Mouse (Mus musculus): ENCODE results near the gene Oasl2.
A peak's percentile ranks its signal among the peaks of the same experiment; 100 is the strongest.
"Not testable (repeated sequence)": the region's sequence is repeated elsewhere in the genome, so short reads cannot be mapped to it uniquely, and the experiment has no call there.

Gene Oasl2

GRCm38 (mm10) chr5:114915854-114916253 is 19.1 kb downstream of the Oasl2 start:
- DNase-seq (ENCODE audit: low spot score in 2 of 2) = no peak

GRCm38 (mm10) chr5:114916777-114917176 is 20.0 kb downstream of the Oasl2 start:
- DNase-seq (ENCODE audit: low spot score in 2 of 2) = peak in 1 of 2 experiments; percentile 53

DNA sequence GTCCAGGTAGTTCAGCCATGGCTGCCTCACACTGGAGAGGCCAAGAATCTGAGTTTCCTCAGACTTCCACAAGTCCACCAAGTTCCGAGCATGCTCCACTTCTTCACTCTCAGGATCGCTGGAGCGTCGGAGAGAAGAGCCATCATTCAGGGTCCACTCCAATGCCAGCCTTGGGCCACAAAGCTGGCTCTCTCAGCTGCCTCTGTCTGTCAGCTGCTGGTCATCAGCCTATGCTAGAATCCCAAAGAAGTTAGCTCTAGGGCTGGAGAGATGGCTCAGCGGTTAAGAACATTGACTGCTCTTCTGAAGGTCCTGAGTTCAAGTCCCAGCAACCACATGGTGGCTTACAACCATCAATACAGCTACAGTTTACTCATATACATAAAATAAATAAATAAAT is 20.6 kb downstream of the Oasl2 start:
- DNase-seq (ENCODE audit: low spot score in 2 of 2) = not testable (repeated sequence)

DNA sequence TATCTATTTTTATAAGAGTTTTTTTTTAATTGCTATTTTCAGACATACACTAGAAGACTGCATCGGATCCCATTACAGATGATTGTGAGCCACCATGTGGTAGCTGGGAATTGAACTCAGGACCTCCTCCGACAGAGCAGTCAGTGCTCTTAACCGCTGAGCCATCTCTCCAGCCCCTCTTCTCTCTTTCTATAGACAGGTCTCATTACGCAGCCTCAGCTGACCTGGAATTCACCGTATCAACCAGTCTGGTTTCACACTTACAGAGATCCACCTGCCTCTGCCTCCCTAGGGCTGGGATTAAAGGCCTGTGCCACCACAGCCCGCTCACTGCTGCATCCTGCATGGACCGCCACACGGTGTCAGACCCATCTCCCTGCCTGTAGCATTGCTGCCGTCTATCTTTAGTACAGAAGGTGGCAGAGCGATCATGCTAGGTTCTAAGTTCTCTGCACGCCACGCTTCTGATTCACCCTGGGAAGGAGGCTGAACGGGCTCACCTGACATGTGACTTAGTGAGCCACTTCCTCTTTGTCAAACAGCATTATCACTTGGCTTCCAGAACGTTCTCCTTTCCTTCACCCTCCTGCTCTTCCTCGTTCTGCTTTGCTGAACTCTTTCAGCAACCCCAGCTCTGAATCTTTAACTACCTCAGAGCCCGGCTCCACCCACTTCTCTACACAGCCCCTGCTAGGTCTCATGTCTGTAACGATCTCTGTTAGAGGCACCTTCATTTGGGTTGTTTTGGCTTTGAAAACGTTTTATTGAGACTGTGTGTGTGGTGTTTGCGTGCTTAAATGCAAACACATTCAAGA is 25.0 kb downstream of the Oasl2 start:
- DNase-seq (ENCODE audit: low spot score in 2 of 2) = peak; percentile 71 to 88

GRCm38 (mm10) chr5:114922366-114922731 is 25.6 kb downstream of the Oasl2 start:
- DNase-seq (ENCODE audit: low spot score in 2 of 2) = no peak

DNA sequence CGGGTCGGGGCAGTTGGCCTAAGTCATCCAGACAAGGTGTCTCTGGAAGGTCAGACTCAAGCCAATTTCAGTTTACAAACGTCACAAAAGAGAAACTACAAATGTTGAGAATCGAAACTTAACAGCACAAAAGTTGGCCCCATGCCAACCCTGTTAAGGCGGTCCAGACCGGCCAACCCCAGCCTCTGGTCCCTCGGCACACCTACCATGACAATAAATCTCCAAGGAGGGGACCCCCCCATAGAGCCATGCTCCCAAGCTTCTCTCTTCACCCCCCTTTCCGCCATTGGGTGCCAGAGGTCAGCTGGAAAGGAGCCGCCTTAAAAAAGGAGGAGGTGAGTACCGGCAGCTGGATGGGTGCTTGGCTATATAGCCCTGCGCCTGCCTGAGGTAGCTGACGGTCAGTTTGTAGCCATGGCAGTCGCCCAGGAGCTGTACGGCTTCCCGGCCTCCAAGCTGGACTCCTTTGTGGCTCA is 26.3 kb downstream of the Oasl2 start, which contains the start of gene Oasl1:
Gene Oasl1, plus strand, starts transcription at position 243 of the 476 bp plus-strand sequence.
- DNase-seq (ENCODE audit: low spot score in 2 of 2) = peak; percentile 75 to 77

DNA sequence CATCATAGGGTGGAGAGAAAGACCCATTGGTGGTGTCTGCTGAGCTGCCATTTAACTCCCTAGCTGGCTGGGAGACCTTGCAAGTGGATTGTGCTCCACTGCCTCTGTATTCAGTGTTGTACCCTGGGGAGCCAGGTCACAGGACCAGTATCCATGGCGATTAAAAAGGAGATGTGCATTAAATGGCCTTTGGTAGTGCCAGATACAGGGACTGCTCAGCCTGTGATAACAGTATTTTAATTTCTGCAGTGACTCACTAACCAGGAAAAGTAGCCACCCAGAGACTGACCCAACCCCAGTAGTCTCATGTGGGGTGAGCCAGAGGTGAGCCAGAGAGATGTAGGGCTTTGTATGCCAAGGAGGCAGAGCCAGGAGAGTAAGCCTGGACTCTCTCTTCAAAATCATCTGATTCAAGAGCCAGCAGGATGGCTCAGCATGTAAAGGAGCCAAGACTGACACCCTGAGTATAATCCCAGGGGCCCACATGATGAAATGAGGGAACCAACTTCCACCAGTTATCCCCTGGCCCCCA is 29.5 kb downstream of the Oasl2 start:
- DNase-seq (ENCODE audit: low spot score in 2 of 2) = no peak

DNA sequence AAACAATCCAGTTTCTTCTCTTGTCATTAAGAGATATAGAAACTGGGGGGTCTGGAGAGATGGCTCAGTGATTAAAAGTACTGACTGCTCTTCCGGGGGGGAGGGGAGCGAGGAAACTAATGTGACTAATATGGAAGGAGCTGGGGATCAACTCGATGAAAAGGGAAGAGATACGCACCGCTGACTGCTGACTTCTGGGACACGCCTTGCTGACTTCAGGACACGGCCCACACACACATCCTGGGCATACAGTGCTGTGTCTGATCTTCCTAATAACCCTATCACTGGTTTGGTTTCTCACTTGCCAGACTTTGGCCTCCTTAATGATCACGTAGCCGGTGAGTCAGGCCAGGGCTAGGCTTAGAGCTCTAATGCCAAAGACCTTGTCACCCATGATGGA is 30.0 kb downstream of the Oasl2 start:
- DNase-seq (ENCODE audit: low spot score in 2 of 2) = no peak

DNA sequence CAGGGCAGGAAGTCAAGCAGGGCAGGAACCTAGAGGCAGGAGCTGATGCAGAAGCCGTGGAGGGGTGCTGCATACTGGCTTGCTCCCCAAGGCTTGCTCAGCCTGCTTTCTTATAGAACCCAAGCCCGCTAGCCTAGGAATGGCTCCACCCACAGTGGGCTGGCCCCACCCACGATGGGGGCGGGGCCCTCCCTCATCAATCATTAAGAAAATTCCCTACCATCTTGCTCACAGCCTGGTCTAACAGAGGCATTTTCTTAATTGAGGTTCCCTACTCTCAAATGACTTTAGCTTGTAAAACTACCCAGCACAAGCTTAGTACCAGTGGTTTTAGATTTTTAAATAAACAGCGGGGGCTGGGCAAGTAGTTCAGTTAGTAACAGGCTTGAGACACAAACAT is 34.9 kb downstream of the Oasl2 start:
- no peak for DNase-seq (ENCODE audit: low spot score in 2 of 2)

DNA sequence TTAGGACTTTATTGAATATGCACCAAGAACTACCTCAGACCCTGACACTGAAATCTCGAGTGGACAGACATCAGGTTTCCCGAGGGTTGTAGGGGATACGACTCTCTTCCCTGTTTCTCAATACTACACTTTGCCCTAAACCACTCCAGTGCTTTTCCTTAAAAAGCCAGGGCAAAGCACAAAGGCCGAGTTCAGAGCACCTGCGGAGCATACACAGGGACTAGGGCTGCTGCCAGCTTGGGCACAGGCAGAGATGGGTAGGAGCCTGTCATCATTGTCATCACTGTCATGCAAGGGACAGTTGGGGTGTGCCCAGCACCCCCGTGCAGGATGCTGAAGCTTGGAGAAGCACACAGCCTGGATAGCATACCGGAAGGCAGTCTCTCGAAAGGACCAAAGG is 36.5 kb downstream of the Oasl2 start:
- no peak for DNase-seq (ENCODE audit: low spot score in 2 of 2)

- no peak for DNase-seq (ENCODE audit: low spot score in 2 of 2)
Observed at GRCm38 (mm10) chr5:114935838-114936237, 39.1 kb downstream of the Oasl2 start.

DNA sequence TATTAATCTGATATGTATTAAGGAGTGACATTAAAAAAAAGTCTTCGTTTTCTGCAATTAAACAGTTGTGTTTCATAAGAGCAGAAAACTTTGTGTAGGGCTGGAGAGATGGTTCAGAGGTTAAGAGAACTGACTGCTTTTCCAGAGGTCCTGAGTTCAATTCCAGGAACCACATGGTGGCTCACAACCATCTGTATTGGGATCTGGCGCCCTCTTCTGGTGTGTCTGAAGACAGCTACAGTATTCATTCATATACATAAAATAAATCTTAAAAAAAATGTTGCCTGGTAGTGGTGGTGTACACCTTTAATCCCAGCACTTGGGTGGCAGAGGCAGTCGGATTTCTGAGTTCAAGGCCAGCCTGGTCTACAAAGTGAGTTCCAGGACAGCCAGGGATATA is 44.4 kb downstream of the Oasl2 start:
- DNase-seq (ENCODE audit: low spot score in 2 of 2) = not testable (repeated sequence)

GRCm38 (mm10) chr5:114942074-114942765 is 45.5 kb downstream of the Oasl2 start, which contains the start of gene 2210016L21Rik:
TSS of gene 2210016L21Rik (plus strand) at chr5:114942158.
- peak; percentile 70 to 75 for DNase-seq (ENCODE audit: low spot score in 2 of 2)

DNA sequence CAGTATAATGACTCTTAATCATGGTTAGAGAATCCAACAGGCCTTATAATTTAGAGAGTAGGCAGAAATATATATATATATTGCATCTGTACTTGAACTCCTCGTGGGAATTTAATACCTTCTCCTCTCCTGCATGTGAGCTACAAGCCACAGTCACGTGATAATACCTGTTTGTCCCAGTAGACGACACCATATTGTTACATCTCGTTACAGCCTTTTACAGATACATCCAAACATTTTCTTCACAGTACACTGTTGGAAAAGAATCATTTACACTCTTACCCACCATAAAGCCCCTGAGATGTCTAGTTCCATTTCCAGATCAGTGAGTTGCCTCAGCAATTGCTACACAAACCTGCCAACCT is 46.0 kb downstream of the Oasl2 start:
- DNase-seq (ENCODE audit: low spot score in 2 of 2) = no peak

DNA sequence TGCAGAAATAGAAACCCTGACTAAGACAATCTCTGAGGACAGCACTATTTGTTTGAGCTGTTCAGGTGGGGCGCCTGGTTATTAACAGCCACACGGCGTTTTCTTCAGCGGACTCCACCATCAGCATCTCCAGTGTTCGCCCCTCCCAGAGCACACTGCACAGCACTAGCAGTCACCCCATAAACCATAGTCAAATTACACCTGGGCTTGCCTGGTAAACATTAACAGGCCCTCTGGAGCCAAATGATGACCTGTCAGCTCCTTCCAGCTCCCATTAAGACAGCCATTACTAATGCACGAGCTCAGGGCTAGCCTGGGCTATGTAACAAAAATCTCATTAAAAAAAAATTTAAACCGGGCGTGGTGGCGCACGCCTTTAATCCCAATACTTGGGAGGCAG is 48.3 kb downstream of the Oasl2 start:
- no peak for DNase-seq (ENCODE audit: low spot score in 2 of 2)

DNA sequence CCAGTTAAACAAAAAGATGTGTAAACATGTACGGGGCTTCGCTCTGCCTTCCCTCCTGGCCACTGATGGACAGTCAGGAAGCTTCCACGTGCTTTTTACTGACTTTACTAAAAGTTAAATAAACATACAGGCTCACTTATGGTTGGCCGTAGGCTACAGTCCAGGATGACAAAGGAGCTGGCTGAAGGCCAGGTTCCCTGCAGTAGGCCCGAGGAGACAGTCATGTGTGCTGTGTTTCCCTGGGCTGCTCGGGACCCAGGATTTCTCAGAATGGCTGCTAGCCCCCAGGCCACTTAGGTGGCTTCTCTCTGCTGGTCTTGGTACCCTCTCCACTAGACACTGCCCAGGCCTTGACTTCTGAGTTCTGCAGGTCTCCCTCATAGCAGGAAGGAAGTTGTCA is 52.2 kb downstream of the Oasl2 start:
- DNase-seq (ENCODE audit: low spot score in 2 of 2) = no peak

- no peak for DNase-seq (ENCODE audit: low spot score in 2 of 2)
Observed at GRCm38 (mm10) chr5:114949316-114949715, 52.6 kb downstream of the Oasl2 start.

DNA sequence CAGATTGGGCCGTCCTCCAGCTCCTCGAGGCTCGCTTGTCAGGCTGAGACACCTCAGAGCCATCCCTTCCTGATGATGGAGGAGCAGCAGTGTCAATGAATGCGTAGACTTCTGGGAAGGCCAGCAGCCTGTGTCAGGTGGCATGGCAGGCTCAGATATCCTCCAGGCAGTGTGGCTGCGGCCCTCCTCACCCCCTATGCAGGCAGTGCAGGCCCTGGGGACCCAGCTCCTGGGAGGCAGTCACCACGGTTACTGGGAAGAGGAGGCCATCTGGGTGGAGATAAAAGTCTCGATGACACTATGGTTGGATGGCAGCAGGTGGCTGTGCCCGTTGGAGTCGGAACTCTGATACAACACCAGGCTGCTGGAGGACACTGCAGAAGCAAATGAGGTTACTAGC is 53.1 kb downstream of the Oasl2 start:
- no peak for DNase-seq (ENCODE audit: low spot score in 2 of 2)

DNA sequence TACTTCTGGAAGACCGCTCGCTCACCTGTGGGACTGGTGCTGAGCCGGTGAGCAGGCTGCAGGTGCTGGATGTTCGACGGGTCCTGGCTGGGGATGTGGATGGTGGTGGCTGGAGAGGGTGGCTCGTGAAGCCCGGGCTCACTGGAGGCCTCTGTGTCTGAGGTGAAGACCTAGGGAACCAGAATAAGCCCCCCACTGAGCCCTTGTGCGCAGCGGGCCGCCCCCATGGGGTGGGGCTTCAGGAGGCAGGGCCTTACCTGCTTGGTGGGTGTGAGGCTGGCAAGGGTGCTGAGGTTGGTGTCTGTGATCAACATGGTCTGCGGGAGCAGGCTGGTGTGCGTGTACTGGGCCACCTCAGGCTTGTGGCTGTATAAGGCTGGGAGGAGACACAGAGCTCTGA is 53.9 kb downstream of the Oasl2 start:
- DNase-seq (ENCODE audit: low spot score in 2 of 2) = no peak

- no peak for DNase-seq (ENCODE audit: low spot score in 2 of 2)
Observed at GRCm38 (mm10) chr5:114951279-114951880, 54.6 kb downstream of the Oasl2 start.

- no peak for DNase-seq (ENCODE audit: low spot score in 2 of 2)
Observed at GRCm38 (mm10) chr5:114953326-114953725, 56.6 kb downstream of the Oasl2 start.

GRCm38 (mm10) chr5:114958069-114958468 is 61.3 kb downstream of the Oasl2 start:
- DNase-seq (ENCODE audit: low spot score in 2 of 2) = no peak
